Mouse (Mus musculus) embryonic fibroblast, embryonic 13.5 days (primary cell): ENCODE data around the gene Pdzrn4.

ENCODE experiments used
- CTCF ChIP-seq: IDR thresholded peaks from 2 replicates; pipeline ENCODE4 v1.5.1; 2011; ENCODE audit warnings: mild to moderate bottlenecking, control low read depth, low read length, moderate library complexity, borderline replicate concordance; ENCODE audit not compliant: insufficient read depth
- POLR2A ChIP-seq: IDR thresholded peaks from 2 replicates; pipeline ENCODE4 v1.6.1; 2011; ENCODE audit warnings: low read depth, mild to moderate bottlenecking, control low read depth, low read length, moderate library complexity

- no peak for TF ChIP-seq CTCF
- no peak for TF ChIP-seq POLR2A
Observed at GRCm38 (mm10) chr15:92526731-92527130, 130.1 kb downstream of the Pdzrn4 start.
